Mouse (Mus musculus) lung, embryonic 16.5 days (tissue): ENCODE data around the gene Vmn1r85. TPM values are rescaled to one million over a fixed set of nuclear protein-coding genes. Genes with fewer than 3 reads are reported as not detected.

Source experiments
- ATAC-seq: fragments of 200-750 bp; cut with Nextera tagmentation; 2 replicates; pipeline ENCODE4 v1.8.0; 2017; ENCODE audit warnings: low read depth, mild to moderate bottlenecking, moderate library complexity
- H3K27ac ChIP-seq: fragments of 300-500 bp; sonication (generic); 2 replicates; pipeline ENCODE4 v1.5.1; 2014; ENCODE audit warnings: mild to moderate bottlenecking, control low read depth, low read length
- H3K27me3 ChIP-seq: fragments of 300-500 bp; sonication (generic); 2 replicates; pipeline ENCODE4 v1.6.1; 2014; ENCODE audit warnings: low read depth, low read length, mixed read lengths; ENCODE audit not compliant: control insufficient read depth, insufficient read depth
- H3K36me3 ChIP-seq: fragments of 300-500 bp; sonication (generic); 2 replicates; pipeline ENCODE4 v1.6.1; 2014; ENCODE audit warnings: low read length; ENCODE audit not compliant: control insufficient read depth, insufficient read depth
- H3K4me1 ChIP-seq: fragments of 300-500 bp; sonication (generic); replicated peaks from 2 replicates; pipeline ENCODE4 v1.6.1; 2014; ENCODE audit warnings: low read length, mixed read lengths; ENCODE audit not compliant: control insufficient read depth, insufficient read depth
- H3K4me2 ChIP-seq: fragments of 300-500 bp; sonication (generic); 2 replicates; pipeline ENCODE4 v1.6.1; 2014; ENCODE audit warnings: low read depth, low read length, control low read depth
- H3K4me3 ChIP-seq: fragments of 300-500 bp; sonication (generic); 2 replicates; pipeline ENCODE4 v1.5.1; 2014; ENCODE audit warnings: mild to moderate bottlenecking, low read length, control low read depth
- H3K9ac ChIP-seq: fragments of 300-500 bp; sonication (generic); 2 replicates; pipeline ENCODE4 v1.6.1; 2014; ENCODE audit warnings: low read length, control low read depth
- H3K9me3 ChIP-seq: fragments of 300-500 bp; sonication (generic); 2 replicates; pipeline ENCODE4 v1.6.1; 2016; ENCODE audit warnings: low read length; ENCODE audit not compliant: control insufficient read depth
- WGBS: fragments of 180-500 bp; shearing (Covaris S2); extraction: QIAGEN DNeasy Blood & Tissue Kit; methylation state at CpG from one replicate; pipeline ENCODE4 v1.1.7; 2014; 5-methylcytosine and 5-hydroxymethylcytosine counted together
- polyA plus RNA-seq: library from polyadenylated mRNA; unstranded; fragments of >200 nt; fragmentation: Nextera tagmentation; extraction: Ambion mirVana; gene quantifications from 2 replicates; pipeline ENCODE4 v1.2.1, GENCODE M21; 2015

Gene Vmn1r85
- polyA plus RNA-seq, 1 experiment from 2014 or later, result not detected

DNA sequence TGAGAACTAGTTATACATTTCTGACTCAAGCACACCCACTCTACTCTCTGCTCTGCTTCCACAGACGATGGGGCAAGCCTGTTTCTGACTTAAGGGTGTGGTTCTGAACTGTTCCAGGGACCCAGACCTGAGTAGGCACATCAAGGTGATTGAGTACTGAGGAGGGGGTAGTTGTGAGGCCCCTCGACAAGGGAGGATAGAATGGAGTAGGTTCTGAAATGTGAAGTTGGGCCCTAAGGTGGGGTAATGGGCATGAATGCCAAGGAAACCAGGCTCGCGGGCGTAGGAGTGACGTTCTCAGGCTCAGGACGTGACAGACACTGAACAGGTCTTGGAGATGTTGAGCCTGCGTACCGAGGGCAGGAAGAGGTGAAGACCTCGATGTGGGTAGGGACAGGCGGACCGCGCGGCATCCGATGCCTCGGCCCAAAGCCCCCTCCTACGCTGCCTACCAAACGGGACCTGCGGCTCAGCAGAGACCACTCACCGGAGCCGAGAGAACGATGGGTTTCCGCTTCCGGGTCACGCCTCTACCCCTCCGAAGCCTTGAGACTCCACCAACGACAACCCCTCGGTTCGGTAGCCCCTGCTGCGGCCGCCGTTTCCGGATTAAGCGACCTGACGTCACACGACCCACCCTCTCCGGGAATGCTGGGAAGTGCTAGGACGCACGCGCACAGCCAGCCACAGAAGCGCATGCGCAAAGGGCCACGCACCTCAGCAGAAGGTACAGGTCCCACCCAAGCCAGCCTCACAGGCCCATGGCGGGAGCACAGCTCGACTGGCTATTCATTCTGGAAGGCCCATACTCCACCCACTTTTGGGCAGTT lies 60.6 kb downstream of the Vmn1r85 start, which contains the start of gene Chmp2a:
TSS of gene Chmp2a (minus strand) at position 660 of the 830 bp plus-strand sequence.
- ATAC-seq, result peak; percentile 74
- H3K4me1 ChIP-seq, result peaks cover 27% of the 10 kb centered on the region
- WGBS, result 0% methylated on average over 45 of the region's 45 CpGs

GRCm38 (mm10) chr7:13033451-13034147 lies 61.4 kb downstream of the Vmn1r85 start:
- H3K4me1 ChIP-seq, result peaks cover 20% of the 10 kb centered on the region
- H3K9ac ChIP-seq, result peak overlapping the region; percentile 77
- H3K27ac ChIP-seq, result peak overlapping the region; percentile 86
- no peak for ATAC-seq
- peak overlapping the region; percentile 67 for H3K4me3 ChIP-seq
- H3K4me2 ChIP-seq, result peak overlapping the region; percentile 80
- 38% methylated on average over 13 of the region's 13 CpGs for WGBS
- no peaks in the 10 kb centered on the region for H3K27me3 ChIP-seq
- no peaks in the 10 kb centered on the region for H3K9me3 ChIP-seq
- H3K36me3 ChIP-seq, result peaks cover 51% of the 10 kb centered on the region

More for the DNA sequence above, 60.6 kb downstream of the Vmn1r85 start, which contains the start of gene Chmp2a:
- H3K27me3 ChIP-seq, result no peaks in the 10 kb centered on the region
- peaks cover 43% of the 10 kb centered on the region for H3K36me3 ChIP-seq
- peak within 1 kb of the TSS; percentile 86 for H3K27ac ChIP-seq
- H3K4me2 ChIP-seq, result peak within 1 kb of the TSS; percentile 80
- H3K9ac ChIP-seq, result peak within 1 kb of the TSS; percentile 77
- H3K4me3 ChIP-seq, result peak within 1 kb of the TSS; percentile 67
- no peaks in the 10 kb centered on the region for H3K9me3 ChIP-seq

Other genes with a start within 250 kb of the Vmn1r85 start
- 4.1 and 4.7 TPM in 2 replicates for gene Zfp128, start 214.0 kb downstream of the Vmn1r85 start, polyA plus RNA-seq
- 16.7 and 17.1 TPM in 2 replicates for gene Zscan22, start 197.4 kb downstream of the Vmn1r85 start, polyA plus RNA-seq
- gene Rps5, start 172.9 kb downstream of the Vmn1r85 start, polyA plus RNA-seq, result 950 and 1,039 TPM in 2 replicates
- gene Rnf225, start 167.8 kb downstream of the Vmn1r85 start, polyA plus RNA-seq, result 1.4 and 1.8 TPM in 2 replicates
- gene Zfp324, start 129.3 kb downstream of the Vmn1r85 start, polyA plus RNA-seq, result 9.7 and 10.6 TPM in 2 replicates
- 10.4 and 12.0 TPM in 2 replicates for gene Zfp446, start 117.3 kb downstream of the Vmn1r85 start, polyA plus RNA-seq
- 0.57 TPM in 1 of 2 replicates, not detected in the other for gene Slc27a5, start 97.0 kb downstream of the Vmn1r85 start, polyA plus RNA-seq
- 190 and 195 TPM in 2 replicates for gene Trim28, start 96.1 kb downstream of the Vmn1r85 start, polyA plus RNA-seq
- gene Zbtb45, start 85.1 kb downstream of the Vmn1r85 start, polyA plus RNA-seq, result 28.1 and 28.2 TPM in 2 replicates
- gene Chmp2a, start 60.4 kb downstream of the Vmn1r85 start, polyA plus RNA-seq, result 157 and 173 TPM in 2 replicates
- gene Ube2m, start 56.9 kb downstream of the Vmn1r85 start, polyA plus RNA-seq, result 25.8 and 31.6 TPM in 2 replicates
- gene Mzf1, start 40.4 kb downstream of the Vmn1r85 start, polyA plus RNA-seq, result 4.2 and 5.1 TPM in 2 replicates
- not detected in 2 replicates for gene Vmn1r86, start 24.7 kb upstream of the Vmn1r85 start, polyA plus RNA-seq
- not detected in 2 replicates for gene Vmn1r87, start 45.0 kb upstream of the Vmn1r85 start, polyA plus RNA-seq
- not detected in 2 replicates for gene Vmn1r88, start 64.4 kb upstream of the Vmn1r85 start, polyA plus RNA-seq
- not detected in 2 replicates for gene Vmn1r89, start 117.8 kb upstream of the Vmn1r85 start, polyA plus RNA-seq
- gene Lig1, start 182.1 kb upstream of the Vmn1r85 start, polyA plus RNA-seq, result 101 and 105 TPM in 2 replicates
- gene Zswim9, start 183.5 kb upstream of the Vmn1r85 start, polyA plus RNA-seq, result 8.9 and 9.7 TPM in 2 replicates
- gene Pla2g4c, start 229.5 kb upstream of the Vmn1r85 start, polyA plus RNA-seq, result 1.3 and 1.5 TPM in 2 replicates